Mouse (Mus musculus) ES-E14 (cell line): ENCODE results near the gene Hmgb3. TPM values are rescaled to one million over a fixed set of nuclear protein-coding genes. Genes with fewer than 3 reads are reported as not detected.

Source experiments
- DNase-seq: peaks from one replicate; pipeline ENCODE4 v3.0.0-alpha.2; 2013; ENCODE audit warnings: low read depth, low spot score
- H3K27ac ChIP-seq: 2 replicates; pipeline ENCODE4 v1.5.1; 2012; ENCODE audit warnings: low read depth, mild to moderate bottlenecking, low read length, moderate library complexity, mixed read lengths; ENCODE audit not compliant: poor library complexity, insufficient read depth, severe bottlenecking
- H3K36me3 ChIP-seq: 2 replicates; pipeline ENCODE4 v1.6.1; 2012; ENCODE audit warnings: mild to moderate bottlenecking, low read length, moderate library complexity, mixed read lengths; ENCODE audit not compliant: control insufficient read depth, poor library complexity, insufficient read depth, severe bottlenecking
- H3K4me1 ChIP-seq, 2 experiments: fragments of 150-350 bp in 1 of 2; sonication (generic) in 1 of 2; 2 replicates each; pipeline ENCODE4 v1.6.1; 2012; ENCODE audit warnings: low read length in 2 of 2, mild to moderate bottlenecking in 1 of 2, mixed read lengths in 1 of 2; ENCODE audit not compliant: control insufficient read depth in 2 of 2, insufficient read depth in 2 of 2, poor library complexity in 1 of 2
- H3K4me3 ChIP-seq, 2 experiments: fragments of 150-350 bp in 1 of 2; sonication (generic) in 1 of 2; 2 replicates each; pipeline ENCODE4 v1.5.1; 2012; ENCODE audit warnings: low read length in 2 of 2, low read depth in 1 of 2, mild to moderate bottlenecking in 1 of 2, mixed read lengths in 1 of 2; ENCODE audit not compliant: insufficient read depth in 1 of 2, poor library complexity in 1 of 2, severe bottlenecking in 1 of 2
- H3K9ac ChIP-seq: 2 replicates; pipeline ENCODE4 v1.6.1; 2012; ENCODE audit warnings: low read depth, mild to moderate bottlenecking, low read length, mixed read lengths; ENCODE audit not compliant: poor library complexity, insufficient read depth, severe bottlenecking
- H3K9me3 ChIP-seq: fragments of 150-350 bp; sonication (generic); 2 replicates; pipeline ENCODE4 v1.6.1; 2012; ENCODE audit warnings: low read depth, mild to moderate bottlenecking, low read length; ENCODE audit not compliant: control insufficient read depth, insufficient read depth
- CHD2 ChIP-seq: IDR thresholded peaks from 2 replicates; pipeline ENCODE4 v1.6.1; 2014; ENCODE audit warnings: mild to moderate bottlenecking, low read depth, low read length, inconsistent platforms
- HCFC1 ChIP-seq: IDR thresholded peaks from 2 replicates; pipeline ENCODE4 v1.6.1; 2012; ENCODE audit warnings: low read length, inconsistent platforms, borderline replicate concordance; ENCODE audit not compliant: insufficient read depth
- MAFK ChIP-seq: IDR thresholded peaks from 2 replicates; pipeline ENCODE4 v1.6.1; 2014; ENCODE audit warnings: mild to moderate bottlenecking, low read depth, low read length, inconsistent platforms; ENCODE audit not compliant: insufficient read depth
- ZC3H11A ChIP-seq: IDR thresholded peaks from 2 replicates; pipeline ENCODE4 v1.6.1; 2012; ENCODE audit warnings: low read depth, mild to moderate bottlenecking, inconsistent platforms, low read length, borderline replicate concordance
- ZNF384 ChIP-seq: IDR thresholded peaks from 2 replicates; pipeline ENCODE4 v1.6.1; 2012; ENCODE audit warnings: low read depth, low read length, inconsistent platforms
- in situ Hi-C, 2 experiments: fragments of 600-800 bp; cut with MboI; formaldehyde crosslinking; loops; one replicate each; pipeline ENCODE4 v1.15.1; 2025; ENCODE audit warnings: low sequenced_read_pairs in 2 of 2, inconsistent platforms in 1 of 2; ENCODE audit not compliant: unreplicated experiment in 2 of 2
- total RNA-seq: library from RNA; depleted of rRNA; stranded (reverse); fragments of 300-350 nt; gene quantifications from 2 replicates; pipeline ENCODE4 v1.2.3, GENCODE M21; 2012

Hmgb3 gene
- total RNA-seq, 1 experiment = 24.1 TPM

DNA sequence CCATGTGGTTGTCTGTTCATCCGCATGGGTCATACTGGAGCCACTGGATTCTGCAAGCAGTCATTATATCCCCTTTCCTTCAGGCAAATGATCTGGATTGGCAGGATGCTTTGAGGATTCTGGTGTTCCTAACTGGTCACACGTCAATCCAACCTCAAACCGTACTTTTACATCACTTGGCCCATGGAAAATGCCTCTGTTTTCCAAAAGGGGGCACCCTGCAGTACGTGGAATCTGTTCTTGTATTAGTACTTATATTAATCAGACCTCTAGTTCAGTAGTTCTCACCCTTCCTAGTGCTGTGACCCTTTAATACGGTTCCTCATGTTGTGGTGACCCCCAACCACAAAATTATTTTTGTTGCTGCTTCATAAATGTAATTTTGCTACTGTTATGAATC, 21.6 kb upstream of the Hmgb3 start:
- in situ Hi-C loops = no loop called here
- H3K4me3 ChIP-seq = no peak overlapping the region
- no peaks in the 10 kb centered on the region for H3K9me3 ChIP-seq
- H3K36me3 ChIP-seq = no peaks in the 10 kb centered on the region
- no peak for DNase-seq
- H3K9ac ChIP-seq = no peak overlapping the region
- H3K4me1 ChIP-seq = no peaks in the 10 kb centered on the region
- no peak overlapping the region for H3K27ac ChIP-seq
- TF ChIP-seq CHD2 (no peak), MAFK (no peak), HCFC1 (no peak), ZC3H11A (no peak), ZNF384 (no peak)

GRCm38 (mm10) chrX:71537791-71538190, 17.9 kb upstream of the Hmgb3 start:
- DNase-seq = no peak

DNA sequence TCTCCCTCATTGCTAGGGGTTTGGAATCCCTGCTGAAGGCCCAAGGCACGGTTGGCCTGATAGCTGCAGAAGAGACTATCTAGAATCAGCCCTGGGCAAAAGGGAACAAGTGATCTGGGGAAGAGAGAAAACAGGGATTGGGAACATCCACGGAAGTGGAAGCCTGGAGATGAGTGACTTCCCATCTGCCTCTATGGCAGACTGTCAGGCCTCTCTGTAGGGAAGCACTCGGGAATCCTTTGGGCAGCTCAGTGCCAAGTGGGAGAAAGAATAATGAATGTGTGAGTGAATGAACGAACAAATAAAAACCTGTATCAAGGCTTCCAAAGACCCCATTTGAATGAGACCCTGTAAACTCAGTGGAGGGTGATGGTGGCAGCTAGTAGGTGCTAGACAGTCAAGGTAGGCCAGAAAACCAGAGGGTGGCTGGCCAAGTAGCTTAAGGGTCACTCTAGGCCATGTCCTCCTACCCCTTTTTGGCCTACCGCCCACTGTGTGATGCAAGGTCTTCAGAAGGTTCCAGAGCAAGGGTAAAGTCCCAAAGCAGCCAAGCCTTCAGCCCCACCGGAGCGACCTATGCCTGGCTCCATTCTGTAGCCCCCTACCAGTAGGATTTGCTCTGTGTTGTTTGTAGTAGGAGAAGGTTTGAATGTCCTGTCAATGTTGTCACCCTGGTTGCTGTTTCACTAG, 14.8 kb upstream of the Hmgb3 start:
- Histone ChIP-seq H3K36me3 (no peaks in the 10 kb centered on the region), H3K4me3 (no peak overlapping the region), H3K27ac (no peak overlapping the region), H3K9me3 (no peaks in the 10 kb centered on the region), H3K4me1 (no peaks in the 10 kb centered on the region), H3K9ac (no peak overlapping the region)
- in situ Hi-C loops = no loop called here
- TF ChIP-seq MAFK (no peak), CHD2 (no peak), ZC3H11A (no peak), ZNF384 (no peak), HCFC1 (no peak)
- no peak for DNase-seq

More at GRCm38 (mm10) chrX:71537791-71538190, 17.9 kb upstream of the Hmgb3 start:
- in situ Hi-C loops = no loop called here
- H3K4me1 ChIP-seq = no peaks in the 10 kb centered on the region
- no peak overlapping the region for H3K4me3 ChIP-seq
- no peak overlapping the region for H3K27ac ChIP-seq
- TF ChIP-seq ZC3H11A (no peak), CHD2 (no peak), HCFC1 (no peak), MAFK (no peak), ZNF384 (no peak)
- no peaks in the 10 kb centered on the region for H3K36me3 ChIP-seq
- H3K9me3 ChIP-seq = no peaks in the 10 kb centered on the region
- H3K9ac ChIP-seq = no peak overlapping the region

GRCm38 (mm10) chrX:71544731-71545130, 11.0 kb upstream of the Hmgb3 start:
- no peak for DNase-seq
- Histone ChIP-seq H3K36me3 (no peaks in the 10 kb centered on the region), H3K4me3 (no peak overlapping the region), H3K9me3 (no peaks in the 10 kb centered on the region), H3K9ac (no peak overlapping the region), H3K4me1 (no peaks in the 10 kb centered on the region), H3K27ac (no peak overlapping the region)
- in situ Hi-C loops = no loop called here
- no peak for TF ChIP-seq MAFK
- no peak for TF ChIP-seq ZNF384
- TF ChIP-seq CHD2 = no peak
- no peak for TF ChIP-seq HCFC1
- no peak for TF ChIP-seq ZC3H11A
